In genomic region chr1:192072426-192072825, GRCm38 (mm10) we compare ENCODE assay signal across 20 mouse cellular contexts. TPM values are rescaled to one million over a fixed set of nuclear protein-coding genes. Genes with fewer than 3 reads are reported as not detected.
DNase-seq lines count a peak whose midpoint lies in the region; ATAC-seq and TF ChIP-seq lines count a peak whose summit lies in the region.
"Had no signal": no experiment of that assay in that cellular context is flagged by ENCODE, and none has a peak within 500 bp of the region (broad histone marks: within the 10 kb centered on the region; RNA-seq: fewer than 3 reads in every experiment).

No protein-coding gene starts in this region.

- no peak overlapping the region for H3K9ac ChIP-seq in heart, adult 2 months (ENCODE audit: low read depth, low read length)
- H3K9ac ChIP-seq in midbrain, embryonic 11.5 days (ENCODE audit: low read length) = no peak overlapping the region
- H3K9ac ChIP-seq: forebrain, embryonic 13.5 days; hindbrain, embryonic 14.5 days; intestine, embryonic 15.5 days; kidney, embryonic 15.5 days; limb, embryonic 12.5 days had no signal

- 44% methylated on average over 1 of the region's 1 CpGs for WGBS in heart, adult 2 months
- 98% methylated on average over 1 of the region's 1 CpGs for WGBS in midbrain, embryonic 11.5 days
- 96% methylated on average over 1 of the region's 1 CpGs for WGBS in midbrain, embryonic 10.5 days

- TF ChIP-seq EP300 in heart, adult 2 months (IDR thresholded peaks at IDR 0.05; ENCODE audit: insufficient read depth, low read depth, low read length) = no peak

- H3K9me3 ChIP-seq in midbrain, embryonic 11.5 days (ENCODE audit: control insufficient read depth, low read length) = no peaks in the 10 kb centered on the region
- no peaks in the 10 kb centered on the region for H3K9me3 ChIP-seq in midbrain, embryonic 10.5 days (replicated peaks)
- H3K9me3 ChIP-seq: forebrain, embryonic 13.5 days; intestine, embryonic 15.5 days; kidney, embryonic 15.5 days; limb, embryonic 12.5 days; megakaryocyte, embryonic 14.5 days had no signal

- TF ChIP-seq POLR2A in heart, adult 2 months (IDR thresholded peaks at IDR 0.05; ENCODE audit: insufficient read depth, low read depth, low read length) = no peak

- intact Hi-C loops in heart, postnatal 14 days (cut with DNase I) = no loop called here
- intact Hi-C loops in heart, adult 2 months (cut with DNase I) = no loop called here
- intact Hi-C loops in gastrocnemius, adult 2 months (cut with DNase I) = no loop called here

- H3K79me2 ChIP-seq in heart, adult 2 months (replicated peaks; ENCODE audit: control insufficient read depth, insufficient read depth, low read length) = no peaks in the 10 kb centered on the region

- DNase-seq in heart, postnatal 14 days = peak; percentile 36 to 39
- DNase-seq in heart, adult 2 months = no peak
- DNase-seq in midbrain, embryonic 11.5 days (ENCODE audit: low spot score, missing footprints) = peak; percentile 31
- no peak for DNase-seq in midbrain, embryonic 10.5 days (ENCODE audit: low spot score)
- peak; percentile 45 for DNase-seq in gastrocnemius, adult 2 months
- DNase-seq in spleen, postnatal 14 days (ENCODE audit: low spot score in 2 of 2) = no peak
- no peak for DNase-seq in spleen, postnatal 36 days (ENCODE audit: low spot score in 2 of 2)
- DNase-seq: adrenal gland, adult 2 months; cerebellum, adult 8-10 months; lung, postnatal 14 days; right cerebral cortex, postnatal 4 days; thymus, adult 18-20 months; thymus, postnatal 4 days had no signal

- peaks cover 7% of the 10 kb centered on the region; the same call in 1 of the 2 replicates for H3K36me3 ChIP-seq in heart, adult 2 months (ENCODE audit: control insufficient read depth, insufficient read depth, low read length)
- no peaks in the 10 kb centered on the region for H3K36me3 ChIP-seq in midbrain, embryonic 11.5 days (ENCODE audit: control insufficient read depth, insufficient read depth, low read length)
- no peaks in the 10 kb centered on the region for H3K36me3 ChIP-seq in midbrain, embryonic 10.5 days
- H3K36me3 ChIP-seq: limb, embryonic 12.5 days had no signal

- TF ChIP-seq CTCF in heart, adult 2 months (IDR thresholded peaks at IDR 0.05) = no peak
- no peak for TF ChIP-seq CTCF in gastrocnemius, adult 2 months (IDR thresholded peaks at IDR 0.05)

- no peak overlapping the region for H3K4me3 ChIP-seq in heart, adult 2 months
- no peak overlapping the region for H3K4me3 ChIP-seq in midbrain, embryonic 11.5 days (ENCODE audit: low read depth, low read length)
- no peak overlapping the region for H3K4me3 ChIP-seq in midbrain, embryonic 10.5 days
- H3K4me3 ChIP-seq in gastrocnemius, adult 2 months = no peak overlapping the region
- H3K4me3 ChIP-seq: forebrain, embryonic 13.5 days; intestine, embryonic 15.5 days; kidney, embryonic 15.5 days; limb, embryonic 12.5 days; megakaryocyte, embryonic 14.5 days had no signal

- no peak for ATAC-seq in midbrain, embryonic 11.5 days (ENCODE audit: low FRiP score)
- ATAC-seq: forebrain, embryonic 13.5 days; intestine, embryonic 15.5 days; midbrain, embryonic 16.5 days had no signal

- no peak overlapping the region for H3K4me2 ChIP-seq in midbrain, embryonic 11.5 days
- H3K4me2 ChIP-seq: forebrain, embryonic 13.5 days; hindbrain, embryonic 14.5 days; intestine, embryonic 15.5 days; kidney, embryonic 15.5 days; limb, embryonic 12.5 days had no signal

- H3K27ac ChIP-seq in heart, adult 2 months = no peak overlapping the region
- no peak overlapping the region for H3K27ac ChIP-seq in midbrain, embryonic 11.5 days (ENCODE audit: low read depth, low read length)
- no peak overlapping the region for H3K27ac ChIP-seq in midbrain, embryonic 10.5 days (replicated peaks)
- H3K27ac ChIP-seq in gastrocnemius, adult 2 months = peak overlapping the region; percentile 43; the same call in 1 of the 2 replicates
- H3K27ac ChIP-seq: forebrain, embryonic 13.5 days; hindbrain, embryonic 14.5 days; kidney, embryonic 15.5 days; limb, embryonic 12.5 days had no signal

- peaks cover 23% of the 10 kb centered on the region for H3K4me1 ChIP-seq in heart, adult 2 months (ENCODE audit: control insufficient read depth, insufficient read depth, low read length)
- no peaks in the 10 kb centered on the region for H3K4me1 ChIP-seq in midbrain, embryonic 11.5 days (ENCODE audit: control insufficient read depth, insufficient read depth, low read length)
- peaks cover 15% of the 10 kb centered on the region for H3K4me1 ChIP-seq in midbrain, embryonic 10.5 days

- H3K27me3 ChIP-seq in heart, adult 2 months (ENCODE audit: control insufficient read depth, insufficient read depth, low read length) = no peaks in the 10 kb centered on the region
- no peaks in the 10 kb centered on the region for H3K27me3 ChIP-seq in midbrain, embryonic 11.5 days (ENCODE audit: control insufficient read depth, insufficient read depth, low read length)
- H3K27me3 ChIP-seq in midbrain, embryonic 10.5 days (ENCODE audit: low read depth, poor library complexity, severe bottlenecking) = no peaks in the 10 kb centered on the region
- H3K27me3 ChIP-seq: forebrain, embryonic 13.5 days; intestine, embryonic 15.5 days; kidney, embryonic 15.5 days; limb, embryonic 12.5 days; megakaryocyte, embryonic 14.5 days had no signal

RNA-seq across cellular contexts. Expression of gene Traf5, which starts 19.9 kb away (rescaled TPM):
- 10 to 100 TPM in 1 of 2 experiments, 1 to 10 TPM in 1; 9.1 to 10.5 TPM for total RNA-seq in heart, postnatal 14 days (2021)
- total RNA-seq in heart, adult 2 months (2021) = 1 to 10 TPM; 3.9 to 4.3 TPM
- 4.4 and 5.1 TPM in 2 replicates for polyA plus RNA-seq in heart, adult 2 months (2012; rRNA removed)
- polyA plus RNA-seq in midbrain, embryonic 11.5 days (2014; fragmentation: Nextera tagmentation; extraction: Ambion mirVana) = 2.5 and 4.1 TPM in 2 replicates
- polyA plus RNA-seq in midbrain, embryonic 10.5 days (2016; fragmentation: Nextera tagmentation; extraction: Ambion mirVana) = 3.3 and 3.6 TPM in 2 replicates
- total RNA-seq in gastrocnemius, adult 2 months (2021) = 1 to 10 TPM; 2.7 to 2.8 TPM

Comparison
In these comparisons a context has a peak if more than half of its experiments do, and no peak if none do; other contexts are left out.
1. DNase-seq: peak in heart, postnatal 14 days (2 of 2), midbrain, embryonic 11.5 days (single experiment) and gastrocnemius, adult 2 months (single experiment); none in heart, adult 2 months (0 of 2), midbrain, embryonic 10.5 days (single experiment), spleen, postnatal 14 days (0 of 2) and spleen, postnatal 36 days (0 of 2).